ENCODE assay signal across 8 mouse cellular contexts in the genomic region with DNA sequence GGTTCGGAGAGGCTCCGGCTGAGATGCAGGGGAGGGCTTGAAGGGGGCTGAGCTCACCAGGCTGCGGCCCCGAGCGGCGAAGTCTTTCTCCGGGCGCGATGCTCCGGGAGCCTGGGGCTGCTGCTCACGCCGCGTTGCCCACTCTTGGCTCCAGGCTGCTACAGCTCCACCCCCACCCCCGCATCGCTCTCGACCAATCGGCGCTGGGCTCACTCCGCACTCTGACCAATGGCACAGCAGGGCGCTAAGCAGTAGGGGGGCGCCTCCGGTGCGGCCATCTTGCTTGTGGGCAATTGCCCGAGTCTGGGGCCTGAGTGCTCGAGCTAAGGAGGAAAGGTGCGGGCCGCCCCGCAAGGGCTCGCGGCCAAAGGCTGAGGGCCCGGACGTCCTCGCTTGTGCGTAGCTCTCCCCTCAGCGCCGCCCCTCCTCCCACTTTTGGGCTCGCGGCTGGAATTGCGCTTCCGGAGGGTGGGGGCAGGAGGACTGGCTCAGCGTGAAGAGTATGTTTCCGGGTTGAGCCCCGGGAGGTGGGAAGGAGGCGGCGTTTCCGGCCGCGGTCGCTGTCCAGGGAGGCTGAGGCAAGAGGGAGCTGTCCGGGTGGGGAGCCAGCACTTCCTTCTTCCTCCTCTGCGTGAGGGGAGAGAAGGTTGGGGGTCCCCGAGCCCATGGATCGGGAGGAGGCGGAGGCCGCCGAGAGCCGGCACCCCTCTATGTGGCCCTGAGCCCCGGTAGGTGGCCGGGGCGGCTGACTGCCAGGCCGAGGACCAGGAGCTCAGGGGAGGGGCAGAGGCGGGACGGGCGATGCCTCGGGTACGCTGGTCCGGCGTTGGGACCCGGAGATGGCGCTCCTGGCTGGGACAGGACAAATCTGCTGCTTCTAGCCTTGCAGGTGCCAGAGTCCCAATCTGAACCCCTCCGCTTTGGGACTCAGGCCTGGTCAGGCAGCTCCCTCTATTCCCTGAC. TPM values are rescaled to one million over a fixed set of nuclear protein-coding genes. Genes with fewer than 3 reads are reported as not detected.
A peak's percentile ranks its signal among the peaks of the same experiment; 100 is the strongest.
DNase-seq lines count a peak whose midpoint lies in the region; ATAC-seq and TF ChIP-seq lines count a peak whose summit lies in the region.

TSS of gene Ncdn (minus strand) at position 171 of the 963 bp plus-strand sequence.
TSS of gene AU040320 (plus strand) at position 277 of the 963 bp plus-strand sequence.

- no peak for TF ChIP-seq CTCF in liver, embryonic 14.5 days (IDR thresholded peaks at IDR 0.05; ENCODE audit: low read depth)
- peak; percentile 2; the same call in 1 of the 2 replicates for TF ChIP-seq CTCF in stomach, postnatal 0 days (IDR thresholded peaks at IDR 0.05; ENCODE audit: low read depth)

- H3K9ac ChIP-seq in heart, embryonic 14.5 days (ENCODE audit: low read length): peak within 1 kb of the TSS; percentile 84
- peak within 1 kb of the TSS; percentile 74 for H3K9ac ChIP-seq in liver, embryonic 14.5 days (replicated peaks)
- H3K9ac ChIP-seq in neural tube, embryonic 11.5 days (ENCODE audit: low read length): peak within 1 kb of the TSS; percentile 86
- H3K9ac ChIP-seq in stomach, postnatal 0 days (ENCODE audit: low read length): peak within 1 kb of the TSS; percentile 80

- peak within 1 kb of the TSS; percentile 96 for H3K4me2 ChIP-seq in heart, embryonic 14.5 days (ENCODE audit: low read length)
- peak within 1 kb of the TSS; percentile 92 for H3K4me2 ChIP-seq in liver, embryonic 14.5 days (ENCODE audit: low read depth)
- peak within 1 kb of the TSS; percentile 61 for H3K4me2 ChIP-seq in neural tube, embryonic 11.5 days (ENCODE audit: low read depth)
- H3K4me2 ChIP-seq in stomach, postnatal 0 days (replicated peaks; ENCODE audit: low read depth): peak within 1 kb of the TSS; percentile 91

- WGBS in heart, embryonic 14.5 days: under 1% methylated on average over 70 of the region's 71 CpGs
- WGBS in liver, embryonic 14.5 days (ENCODE audit: insufficient replicate concordance): under 1% methylated on average over 69 of the region's 71 CpGs
- under 1% methylated on average over 62 of the region's 71 CpGs for WGBS in neural tube, embryonic 11.5 days
- WGBS in stomach, postnatal 0 days: under 1% methylated on average over 67 of the region's 71 CpGs

- H3K27me3 ChIP-seq in heart, embryonic 14.5 days (ENCODE audit: control insufficient read depth, insufficient read depth, low read length): no peaks in the 10 kb centered on the region
- H3K27me3 ChIP-seq in liver, embryonic 14.5 days (ENCODE audit: control insufficient read depth, insufficient read depth, low read length): no peaks in the 10 kb centered on the region
- no peaks in the 10 kb centered on the region for H3K27me3 ChIP-seq in neural tube, embryonic 11.5 days (ENCODE audit: control insufficient read depth, insufficient read depth, low read length)
- H3K27me3 ChIP-seq in stomach, postnatal 0 days (ENCODE audit: control insufficient read depth, insufficient read depth, low read length): no peaks in the 10 kb centered on the region

- H3K4me3 ChIP-seq in brown adipose tissue, adult 24 weeks (ENCODE audit: insufficient read depth, low read depth, low read length): peak within 1 kb of the TSS; percentile 86
- H3K4me3 ChIP-seq in heart, embryonic 14.5 days (ENCODE audit: control insufficient read depth in 1 of 2, insufficient read depth in 1 of 2, low read depth in 1 of 2, low read length in 2 of 2): peak within 1 kb of the TSS; percentile 80 to 88
- peak within 1 kb of the TSS; percentile 79 for H3K4me3 ChIP-seq in liver, embryonic 14.5 days (ENCODE audit: insufficient read depth in 1 of 2, low read depth in 2 of 2, low read length in 2 of 2)
- peak within 1 kb of the TSS; percentile 86 for H3K4me3 ChIP-seq in neural tube, embryonic 11.5 days (ENCODE audit: low read depth, low read length)
- H3K4me3 ChIP-seq in stomach, postnatal 0 days (ENCODE audit: low read depth, low read length): peak within 1 kb of the TSS; percentile 89

- no peaks in the 10 kb centered on the region for H3K9me3 ChIP-seq in heart, embryonic 14.5 days (ENCODE audit: control insufficient read depth, low read length)
- H3K9me3 ChIP-seq in liver, embryonic 14.5 days (ENCODE audit: control insufficient read depth, low read length): no peaks in the 10 kb centered on the region
- H3K9me3 ChIP-seq in neural tube, embryonic 11.5 days (ENCODE audit: control insufficient read depth, low read length): no peaks in the 10 kb centered on the region
- no peaks in the 10 kb centered on the region for H3K9me3 ChIP-seq in stomach, postnatal 0 days (ENCODE audit: control insufficient read depth, low read length)

- no peaks in the 10 kb centered on the region; the same call in 1 of the 2 replicates for H3K4me1 ChIP-seq in brown adipose tissue, adult 24 weeks (ENCODE audit: control insufficient read depth, insufficient read depth, insufficient read length, low read length)
- H3K4me1 ChIP-seq in heart, embryonic 14.5 days (ENCODE audit: control insufficient read depth in 2 of 2, insufficient read depth in 2 of 2, low read length in 2 of 2): peaks cover 10 to 21% of the 10 kb centered on the region in 2 experiments; a peak in 3 of 4 replicates
- peaks cover 0 to 7% of the 10 kb centered on the region in 2 experiments for H3K4me1 ChIP-seq in liver, embryonic 14.5 days (replicated peaks; ENCODE audit: control insufficient read depth in 2 of 2, insufficient read depth in 2 of 2, low read length in 1 of 2)
- H3K4me1 ChIP-seq in neural tube, embryonic 11.5 days (ENCODE audit: control insufficient read depth, insufficient read depth, low read length): peaks cover 15% of the 10 kb centered on the region
- peaks cover 7% of the 10 kb centered on the region; the same call in 1 of the 2 replicates for H3K4me1 ChIP-seq in stomach, postnatal 0 days (replicated peaks; ENCODE audit: control insufficient read depth, insufficient read depth)

- peaks cover 30% of the 10 kb centered on the region for H3K36me3 ChIP-seq in heart, embryonic 14.5 days (ENCODE audit: control insufficient read depth, insufficient read depth, low read length)
- no peaks in the 10 kb centered on the region; the same call in none of the 2 replicates for H3K36me3 ChIP-seq in liver, embryonic 14.5 days (replicated peaks; ENCODE audit: control insufficient read depth, insufficient read depth, low read depth)
- H3K36me3 ChIP-seq in neural tube, embryonic 11.5 days (ENCODE audit: control insufficient read depth, insufficient read depth, low read length): peaks cover 5% of the 10 kb centered on the region; the same call in 1 of the 2 replicates
- H3K36me3 ChIP-seq in stomach, postnatal 0 days (ENCODE audit: control insufficient read depth, insufficient read depth, low read length): peaks cover 7% of the 10 kb centered on the region; the same call in 1 of the 2 replicates

- ATAC-seq in heart, embryonic 14.5 days (ENCODE audit: insufficient number of reproducible peaks, insufficient read depth, low FRiP score, low read depth): peak; percentile 99
- ATAC-seq in liver, embryonic 14.5 days (ENCODE audit: insufficient read depth): peak; percentile 99
- peak; percentile 97 for ATAC-seq in neural tube, embryonic 11.5 days (ENCODE audit: insufficient read depth, low FRiP score, low TSS enrichment)
- ATAC-seq in stomach, postnatal 0 days (ENCODE audit: low FRiP score, low TSS enrichment): peak; percentile 98

- TF ChIP-seq EP300 in liver, embryonic 14.5 days (IDR thresholded peaks at IDR 0.05; ENCODE audit: low read depth): 0 out of 2 replicates have a peak, but pooled peaks have one; percentile 48
- TF ChIP-seq EP300 in stomach, postnatal 0 days (optimal IDR thresholded peaks at IDR 0.05): peak; percentile 94

- DNase-seq in CD4-positive, CD25-positive, alpha-beta regulatory T cell, adult 2 months (ENCODE audit: low read depth, low spot score): peak; percentile 97
- DNase-seq in fibroblast of lung, adult 2 months (ENCODE audit: low read depth): peak; percentile 91
- peak; percentile 97 to 99 for DNase-seq in kidney, postnatal 25 days
- DNase-seq in liver, embryonic 14.5 days (ENCODE audit: low read depth in 3 of 3, low spot score in 3 of 3): peak; percentile 89 to 92 (median 89)
- peak; percentile 98 for DNase-seq in neural tube, embryonic 11.5 days (ENCODE audit: low spot score)
- peak; percentile 98 for DNase-seq in stomach, postnatal 0 days (ENCODE audit: low spot score)

- H3K27ac ChIP-seq in brown adipose tissue, adult 24 weeks (replicated peaks; ENCODE audit: low read depth, low read length): peak within 1 kb of the TSS; percentile 96
- peak within 1 kb of the TSS; percentile 89 to 92 for H3K27ac ChIP-seq in heart, embryonic 14.5 days (replicated peaks in 1 of 2; ENCODE audit: control insufficient read depth in 1 of 2, insufficient read depth in 1 of 2, low read depth in 2 of 2, low read length in 2 of 2)
- no peak within 1 kb of the TSS for H3K27ac ChIP-seq in liver, embryonic 14.5 days
- peak within 1 kb of the TSS; percentile 90 for H3K27ac ChIP-seq in neural tube, embryonic 11.5 days (ENCODE audit: low read depth, low read length)
- peak within 1 kb of the TSS; percentile 94 for H3K27ac ChIP-seq in stomach, postnatal 0 days (replicated peaks)

RNA-seq across cellular contexts. Expression of gene Ncdn, which starts in this region (rescaled TPM):
- 6.8 and 7.1 TPM in 2 replicates for polyA plus RNA-seq in brown adipose tissue, adult 24 weeks (2012; ENCODE audit: insufficient read depth, insufficient read length, missing spikeins)
- polyA plus RNA-seq in heart, embryonic 14.5 days (2014; fragmentation: Nextera tagmentation; extraction: Ambion mirVana): 19.0 and 20.2 TPM in 2 replicates
- polyA plus RNA-seq in liver, embryonic 14.5 days (2012; rRNA removed): 5.5 and 5.7 TPM in 2 replicates
- 5.1 and 5.9 TPM in 2 replicates for polyA plus RNA-seq in liver, embryonic 14.5 days (2014; fragmentation: Nextera tagmentation; extraction: Ambion mirVana)
- polyA plus RNA-seq in neural tube, embryonic 11.5 days (2014; fragmentation: Nextera tagmentation; extraction: Ambion mirVana): 39.8 and 41.9 TPM in 2 replicates
- polyA plus RNA-seq in stomach, postnatal 0 days (2015; fragmentation: Nextera tagmentation; extraction: Ambion mirVana): 13.4 and 14.5 TPM in 2 replicates

RNA-seq across cellular contexts. Expression of gene AU040320, which starts in this region (rescaled TPM):
- 9.3 and 11.1 TPM in 2 replicates for polyA plus RNA-seq in brown adipose tissue, adult 24 weeks (2012; ENCODE audit: insufficient read depth, insufficient read length, missing spikeins)
- polyA plus RNA-seq in heart, embryonic 14.5 days (2014; fragmentation: Nextera tagmentation; extraction: Ambion mirVana): 22.3 and 23.0 TPM in 2 replicates
- 4.7 and 5.9 TPM in 2 replicates for polyA plus RNA-seq in liver, embryonic 14.5 days (2012; rRNA removed)
- 6.0 and 7.5 TPM in 2 replicates for polyA plus RNA-seq in liver, embryonic 14.5 days (2014; fragmentation: Nextera tagmentation; extraction: Ambion mirVana)
- polyA plus RNA-seq in neural tube, embryonic 11.5 days (2014; fragmentation: Nextera tagmentation; extraction: Ambion mirVana): 32.4 and 34.2 TPM in 2 replicates
- 18.2 and 20.2 TPM in 2 replicates for polyA plus RNA-seq in stomach, postnatal 0 days (2015; fragmentation: Nextera tagmentation; extraction: Ambion mirVana)
